Mouse (Mus musculus): ENCODE measurements around the gene Tdrd3.

DNA sequence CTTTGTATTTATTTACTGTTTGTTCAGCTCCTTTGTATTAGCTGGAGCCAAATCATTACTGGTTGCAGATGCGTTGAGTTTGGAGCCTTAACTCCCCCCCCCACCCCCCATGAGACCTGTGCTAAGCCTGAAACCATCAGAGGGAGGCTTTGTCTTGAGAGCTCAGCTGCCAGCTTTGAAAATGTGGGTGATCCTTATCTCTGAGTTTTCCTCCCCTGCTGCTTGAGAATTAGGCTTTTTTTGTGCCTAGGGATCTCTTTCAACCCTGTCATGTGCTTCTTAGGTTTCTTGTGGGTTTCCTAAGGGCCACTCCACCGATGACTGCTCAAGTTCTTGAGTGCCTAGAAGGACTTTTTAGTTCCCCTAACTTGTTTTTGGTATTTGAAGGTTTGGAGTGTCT is 23.3 kb downstream of the Tdrd3 start:
- TF ChIP-seq POLR2A (IDR thresholded peaks at IDR 0.05; ENCODE audit: low read depth, low read length), result no peak
- TF ChIP-seq CTCF (IDR thresholded peaks at IDR 0.05; ENCODE audit: extremely low read depth, insufficient read depth, insufficient read length, insufficient replicate concordance), result no peak
